Mouse (Mus musculus) liver, postnatal 0 days (tissue): ENCODE measurements at regions not wholly inside any gene's neighbourhood (a gene's known extent, or its start where the extent isn't known, plus 50 kb on each side); places are given as distances from the start of the nearest gene placed in this dataset.

Experiments
- CTCF ChIP-seq: sonication (generic); IDR thresholded peaks from 2 replicates; pipeline ENCODE4 v1.5.1; 2016; ENCODE audit warnings: antibody characterized with exemption, low read depth
- EP300 ChIP-seq: IDR thresholded peaks from 2 replicates; pipeline ENCODE4 v1.6.1; 2016; ENCODE audit warnings: antibody characterized with exemption, low read depth, mild to moderate bottlenecking

GRCm38 (mm10) chr6:12255434-12255833 is 347.8 kb downstream of the Phf14 start:
- no peak for TF ChIP-seq CTCF
- no peak for TF ChIP-seq EP300
